Mouse (Mus musculus): Measurements from ENCODE around the gene Fam78b. TPM values are rescaled to one million over a fixed set of nuclear protein-coding genes. Genes with fewer than 3 reads are reported as not detected.
A peak's percentile ranks its signal among the peaks of the same experiment; 100 is the strongest.

Fam78b gene
- 1 to 10 TPM; 3.1 to 3.4 TPM for total RNA-seq (2021)

- intact Hi-C loops (cut with DNase I), result loop anchor here (5.0 kb wide), 3 partner anchors 194 to 219 kb away; no protein-coding TSS in a partner anchor
- peak in 1 of 2 experiments; percentile 25 for DNase-seq
Observed at GRCm38 (mm10) chr1:167001174-167001843, at the start of gene Fam78b. TSS of gene Fam78b (plus strand) at chr1:167001417.

- DNase-seq, result no peak
- intact Hi-C loops (cut with DNase I), result no loop called here
Observed at GRCm38 (mm10) chr1:166964508-166964907, 36.7 kb upstream of the Fam78b start.

GRCm38 (mm10) chr1:166968271-166968670, 32.9 kb upstream of the Fam78b start:
- intact Hi-C loops (cut with DNase I), result no loop called here
- DNase-seq, result no peak

- intact Hi-C loops (cut with DNase I), result no loop called here
- no peak for DNase-seq
Observed at GRCm38 (mm10) chr1:166973731-166974130, 27.5 kb upstream of the Fam78b start.

GRCm38 (mm10) chr1:166978611-166979010, 22.6 kb upstream of the Fam78b start:
- intact Hi-C loops (cut with DNase I), result no loop called here
- no peak for DNase-seq

GRCm38 (mm10) chr1:166994266-166994665, 7.0 kb upstream of the Fam78b start:
- no peak for DNase-seq
- intact Hi-C loops (cut with DNase I), result no loop called here

GRCm38 (mm10) chr1:166996250-166996649, 5.0 kb upstream of the Fam78b start:
- intact Hi-C loops (cut with DNase I), result loop anchor here (5.0 kb wide), 1 partner anchor 99 kb away; no protein-coding TSS in a partner anchor
- DNase-seq, result no peak

GRCm38 (mm10) chr1:166996811-166997210, 4.4 kb upstream of the Fam78b start:
- DNase-seq, result no peak
- intact Hi-C loops (cut with DNase I), result loop anchor here (5.0 kb wide), 1 partner anchor 100 kb away; no protein-coding TSS in a partner anchor

- intact Hi-C loops (cut with DNase I), result loop anchor here (5.0 kb wide), 3 partner anchors 193 to 218 kb away; no protein-coding TSS in a partner anchor
- DNase-seq, result peak; percentile 84 to 89
Observed at GRCm38 (mm10) chr1:167000529-167001173, 566 bp upstream of the Fam78b start.

- intact Hi-C loops (cut with DNase I), result loop anchor here (2.0 to 5.0 kb wide), 4 partner anchors 67 to 220 kb away; no protein-coding TSS in a partner anchor
- DNase-seq, result peak; percentile 26 to 41
Observed at GRCm38 (mm10) chr1:167001844-167002485, 748 bp downstream of the Fam78b start.

- intact Hi-C loops (cut with DNase I), result loop anchor here (2.0 to 5.0 kb wide), 4 partner anchors 66 to 220 kb away; no protein-coding TSS in a partner anchor
- DNase-seq, result peak; percentile 71 to 74
Observed at GRCm38 (mm10) chr1:167002486-167002850, 1.3 kb downstream of the Fam78b start.

GRCm38 (mm10) chr1:167004621-167005020, 3.4 kb downstream of the Fam78b start:
- DNase-seq, result no peak
- intact Hi-C loops (cut with DNase I), result loop anchor here (5.0 kb wide), 3 partner anchors 197 to 222 kb away; no protein-coding TSS in a partner anchor

- no peak for DNase-seq
- intact Hi-C loops (cut with DNase I), result no loop called here
Observed at GRCm38 (mm10) chr1:167007341-167007740, 6.1 kb downstream of the Fam78b start.

GRCm38 (mm10) chr1:167010190-167010589, 9.0 kb downstream of the Fam78b start:
- DNase-seq, result no peak
- intact Hi-C loops (cut with DNase I), result no loop called here

- intact Hi-C loops (cut with DNase I), result no loop called here
- DNase-seq, result no peak
Observed at GRCm38 (mm10) chr1:167011301-167011700, 10.1 kb downstream of the Fam78b start.

GRCm38 (mm10) chr1:167012616-167013015, 11.4 kb downstream of the Fam78b start:
- no peak for DNase-seq
- intact Hi-C loops (cut with DNase I), result no loop called here

GRCm38 (mm10) chr1:167013234-167013864, 12.1 kb downstream of the Fam78b start:
- intact Hi-C loops (cut with DNase I), result no loop called here
- DNase-seq, result no peak

- intact Hi-C loops (cut with DNase I), result no loop called here
Observed at GRCm38 (mm10) chr1:167016269-167016668, 15.1 kb downstream of the Fam78b start.

GRCm38 (mm10) chr1:167022001-167022424, 20.8 kb downstream of the Fam78b start:
- intact Hi-C loops (cut with DNase I), result no loop called here
- DNase-seq, result no peak

More at GRCm38 (mm10) chr1:167016269-167016668, 15.1 kb downstream of the Fam78b start:
- no peak for DNase-seq

- intact Hi-C loops (cut with DNase I), result no loop called here
- DNase-seq, result no peak
Observed at GRCm38 (mm10) chr1:167022541-167023121, 21.4 kb downstream of the Fam78b start.
